Mouse (Mus musculus) embryonic facial prominence, embryonic 12.5 days (tissue): ENCODE data around the gene Esyt1. TPM values are rescaled to one million over a fixed set of nuclear protein-coding genes. Genes with fewer than 3 reads are reported as not detected.
"Not testable (repeated sequence)": the region's sequence is repeated elsewhere in the genome, so short reads cannot be mapped to it uniquely, and the experiment has no call there.

ENCODE experiments used
- ATAC-seq: fragments of 200-750 bp; cut with Nextera tagmentation; 2 replicates; pipeline ENCODE4 v1.8.0; 2017; ENCODE audit not compliant: insufficient number of reproducible peaks, insufficient read depth, low FRiP score, low TSS enrichment
- H3K27ac ChIP-seq: fragments of 300-500 bp; sonication (generic); 2 replicates; pipeline ENCODE4 v1.5.1; 2016; ENCODE audit warnings: mild to moderate bottlenecking
- H3K27me3 ChIP-seq: fragments of 300-500 bp; sonication (generic); 2 replicates; pipeline ENCODE4 v1.6.1; 2016; ENCODE audit warnings: mild to moderate bottlenecking, moderate library complexity
- H3K36me3 ChIP-seq: fragments of 300-500 bp; sonication (generic); 2 replicates; pipeline ENCODE4 v1.6.1; 2016; ENCODE audit warnings: mild to moderate bottlenecking
- H3K4me1 ChIP-seq: fragments of 300-500 bp; sonication (generic); 2 replicates; pipeline ENCODE4 v1.6.1; 2016
- H3K4me2 ChIP-seq: fragments of 300-500 bp; sonication (generic); replicated peaks from 2 replicates; pipeline ENCODE4 v1.6.1; 2016; ENCODE audit warnings: mild to moderate bottlenecking, moderate library complexity
- H3K4me3 ChIP-seq: fragments of 300-500 bp; sonication (generic); 2 replicates; pipeline ENCODE4 v1.5.1; 2016; ENCODE audit warnings: mild to moderate bottlenecking
- H3K9ac ChIP-seq: fragments of 300-500 bp; sonication (generic); 2 replicates; pipeline ENCODE4 v1.6.1; 2016; ENCODE audit warnings: mild to moderate bottlenecking, moderate library complexity
- H3K9me3 ChIP-seq: fragments of 300-500 bp; sonication (generic); 2 replicates; pipeline ENCODE4 v1.6.1; 2016; ENCODE audit warnings: mild to moderate bottlenecking, moderate library complexity
- WGBS: fragments of 180-500 bp; shearing (Covaris S2); methylation state at CpG from one replicate; pipeline ENCODE4 v1.1.7; 2016; 5-methylcytosine and 5-hydroxymethylcytosine counted together
- polyA plus RNA-seq: library from polyadenylated mRNA; unstranded; fragments of >200 nt; fragmentation: Nextera tagmentation; extraction: Ambion mirVana; gene quantifications from 2 replicates; pipeline ENCODE4 v1.2.1, GENCODE M21; 2016

Gene Esyt1
- polyA plus RNA-seq, 1 experiment from 2014 or later, result 29.2 TPM

DNA sequence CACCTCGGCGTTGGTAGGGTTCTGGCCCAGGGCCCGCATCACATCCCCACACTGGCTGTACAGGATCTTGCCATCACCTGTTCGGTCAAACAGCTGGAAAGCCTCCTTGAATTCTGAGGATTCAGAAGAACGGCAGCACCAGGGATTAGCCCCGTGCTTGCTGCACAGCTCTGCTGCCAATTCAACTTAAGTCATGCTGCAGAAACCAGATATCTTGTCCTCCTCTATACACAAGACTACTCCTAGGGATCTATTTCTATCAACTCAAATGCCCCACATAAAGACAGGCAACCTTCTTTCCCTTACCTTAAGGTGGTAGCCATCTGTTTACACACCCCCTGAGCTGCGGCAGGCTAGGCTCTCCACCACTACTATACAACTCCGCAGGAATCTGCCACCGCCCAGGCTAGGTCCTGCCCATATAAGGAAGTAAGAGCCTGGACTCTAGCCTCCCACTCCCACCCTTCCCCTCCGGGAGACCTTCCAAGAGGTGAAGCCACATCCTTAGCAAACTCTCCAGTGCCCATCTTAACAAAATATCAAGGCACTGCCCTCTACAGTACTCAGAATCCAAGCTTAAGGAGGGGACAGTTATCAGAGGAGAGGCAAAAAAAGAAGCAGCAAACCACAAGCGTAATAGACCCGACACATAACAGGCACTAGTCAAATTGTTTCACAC lies 32.9 kb downstream of the Esyt1 start:
- Histone ChIP-seq H3K27ac (peak overlapping the region; percentile 94), H3K4me1 (peaks cover 24% of the 10 kb centered on the region), H3K4me2 (peak overlapping the region; percentile 65), H3K9me3 (no peaks in the 10 kb centered on the region), H3K4me3 (peak overlapping the region; percentile 80), H3K9ac (peak overlapping the region; percentile 84), H3K27me3 (no peaks in the 10 kb centered on the region), H3K36me3 (peaks cover 43% of the 10 kb centered on the region)
- peak; percentile 54 for ATAC-seq
- 26% methylated on average over 12 of the region's 12 CpGs for WGBS

- peak overlapping the region; percentile 84 for H3K9ac ChIP-seq
- not testable (repeated sequence) for ATAC-seq, H3K9me3 ChIP-seq, H3K27me3 ChIP-seq
- peaks cover 24% of the 10 kb centered on the region for H3K4me1 ChIP-seq
- 73% methylated on average over 8 of the region's 8 CpGs for WGBS
- peaks cover 50% of the 10 kb centered on the region for H3K36me3 ChIP-seq
- peak overlapping the region; percentile 94; the same call in 1 of the 2 replicates for H3K27ac ChIP-seq
- peak overlapping the region; percentile 65 for H3K4me2 ChIP-seq
- peak overlapping the region; percentile 80 for H3K4me3 ChIP-seq
These were observed 33.6 kb downstream of the Esyt1 start for GRCm38 (mm10) chr10:128492051-128492450.

GRCm38 (mm10) chr10:128491495-128491894 lies 34.2 kb downstream of the Esyt1 start:
- no peaks in the 10 kb centered on the region for H3K9me3 ChIP-seq
- H3K27ac ChIP-seq, result peak overlapping the region; percentile 30; the same call in 1 of the 2 replicates
- H3K4me2 ChIP-seq, result peak overlapping the region; percentile 65
- WGBS, result 66% methylated on average over 6 of the region's 6 CpGs
- H3K4me1 ChIP-seq, result peaks cover 24% of the 10 kb centered on the region
- peaks cover 55% of the 10 kb centered on the region for H3K36me3 ChIP-seq
- H3K9ac ChIP-seq, result peak overlapping the region; percentile 27; the same call in 1 of the 2 replicates
- ATAC-seq, result no peak
- no peaks in the 10 kb centered on the region for H3K27me3 ChIP-seq
- peak overlapping the region; percentile 80 for H3K4me3 ChIP-seq

- H3K4me3 ChIP-seq, result peak overlapping the region; percentile 0; the same call in 1 of the 2 replicates
- H3K27me3 ChIP-seq, result no peaks in the 10 kb centered on the region
- H3K36me3 ChIP-seq, result peaks cover 61% of the 10 kb centered on the region
- no peak overlapping the region for H3K9ac ChIP-seq
- no peak overlapping the region for H3K4me2 ChIP-seq
- no peaks in the 10 kb centered on the region for H3K9me3 ChIP-seq
- ATAC-seq, result no peak
- peaks cover 24% of the 10 kb centered on the region for H3K4me1 ChIP-seq
- H3K27ac ChIP-seq, result no peak overlapping the region
- 48% methylated on average over 5 of the region's 5 CpGs for WGBS
These were observed 34.8 kb downstream of the Esyt1 start for GRCm38 (mm10) chr10:128490912-128491311.

GRCm38 (mm10) chr10:128490232-128490631 lies 35.4 kb downstream of the Esyt1 start:
- no peaks in the 10 kb centered on the region for H3K27me3 ChIP-seq
- H3K36me3 ChIP-seq, result peaks cover 67% of the 10 kb centered on the region
- H3K27ac ChIP-seq, result peak overlapping the region; percentile 56; the same call in 1 of the 2 replicates
- no peak for ATAC-seq
- H3K4me2 ChIP-seq, result no peak overlapping the region
- H3K4me3 ChIP-seq, result no peak overlapping the region; the same call in 1 of the 2 replicates
- H3K4me1 ChIP-seq, result peaks cover 24% of the 10 kb centered on the region
- no peak overlapping the region for H3K9ac ChIP-seq
- 69% methylated on average over 5 of the region's 5 CpGs for WGBS
- no peaks in the 10 kb centered on the region for H3K9me3 ChIP-seq

GRCm38 (mm10) chr10:128489785-128490184 lies 35.9 kb downstream of the Esyt1 start:
- H3K27me3 ChIP-seq, result no peaks in the 10 kb centered on the region
- peaks cover 20% of the 10 kb centered on the region for H3K4me1 ChIP-seq
- H3K27ac ChIP-seq, result peak overlapping the region; percentile 56; the same call in 1 of the 2 replicates
- H3K4me2 ChIP-seq, result no peak overlapping the region
- WGBS, result 55% methylated on average over 4 of the region's 4 CpGs
- H3K9me3 ChIP-seq, result no peaks in the 10 kb centered on the region
- peaks cover 68% of the 10 kb centered on the region for H3K36me3 ChIP-seq
- H3K9ac ChIP-seq, result no peak overlapping the region
- ATAC-seq, result no peak
- no peak overlapping the region for H3K4me3 ChIP-seq

DNA sequence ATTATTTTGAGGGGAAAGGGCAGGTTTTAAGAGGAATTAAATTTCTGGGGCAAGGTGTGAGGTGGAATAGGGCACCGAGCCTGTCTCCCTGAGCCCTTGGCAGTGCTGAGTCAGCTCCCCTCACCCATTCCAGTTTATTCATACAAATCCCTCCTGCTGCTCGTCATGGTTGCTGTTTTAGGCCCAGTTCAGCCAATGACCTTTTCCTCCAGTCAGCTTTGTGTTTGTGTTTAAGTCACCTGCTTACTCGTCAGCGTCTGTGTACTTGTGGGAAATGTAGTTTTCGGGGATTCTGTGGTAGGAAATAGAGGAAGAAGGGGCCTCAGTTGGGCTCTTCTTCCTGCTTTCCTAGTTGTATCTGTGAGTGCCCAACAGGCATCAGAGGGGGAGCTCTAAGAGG lies 36.3 kb downstream of the Esyt1 start:
- Histone ChIP-seq H3K27ac (peak overlapping the region; percentile 56; the same call in 1 of the 2 replicates), H3K36me3 (peaks cover 71% of the 10 kb centered on the region)
- no peak for ATAC-seq

GRCm38 (mm10) chr10:128488776-128489175 lies 36.9 kb downstream of the Esyt1 start:
- Histone ChIP-seq H3K4me3 (no peak overlapping the region), H3K9me3 (no peaks in the 10 kb centered on the region), H3K4me1 (peaks cover 17% of the 10 kb centered on the region), H3K4me2 (no peak overlapping the region), H3K9ac (no peak overlapping the region), H3K36me3 (peaks cover 77% of the 10 kb centered on the region), H3K27ac (no peak overlapping the region), H3K27me3 (no peaks in the 10 kb centered on the region)
- no peak for ATAC-seq
- 77% methylated on average over 4 of the region's 4 CpGs for WGBS

More for the DNA sequence above, 36.3 kb downstream of the Esyt1 start:
- Histone ChIP-seq H3K4me1 (peaks cover 17% of the 10 kb centered on the region), H3K27me3 (no peaks in the 10 kb centered on the region), H3K4me3 (no peak overlapping the region), H3K4me2 (no peak overlapping the region), H3K9ac (no peak overlapping the region), H3K9me3 (no peaks in the 10 kb centered on the region)
- WGBS, result 64% methylated on average over 5 of the region's 5 CpGs

DNA sequence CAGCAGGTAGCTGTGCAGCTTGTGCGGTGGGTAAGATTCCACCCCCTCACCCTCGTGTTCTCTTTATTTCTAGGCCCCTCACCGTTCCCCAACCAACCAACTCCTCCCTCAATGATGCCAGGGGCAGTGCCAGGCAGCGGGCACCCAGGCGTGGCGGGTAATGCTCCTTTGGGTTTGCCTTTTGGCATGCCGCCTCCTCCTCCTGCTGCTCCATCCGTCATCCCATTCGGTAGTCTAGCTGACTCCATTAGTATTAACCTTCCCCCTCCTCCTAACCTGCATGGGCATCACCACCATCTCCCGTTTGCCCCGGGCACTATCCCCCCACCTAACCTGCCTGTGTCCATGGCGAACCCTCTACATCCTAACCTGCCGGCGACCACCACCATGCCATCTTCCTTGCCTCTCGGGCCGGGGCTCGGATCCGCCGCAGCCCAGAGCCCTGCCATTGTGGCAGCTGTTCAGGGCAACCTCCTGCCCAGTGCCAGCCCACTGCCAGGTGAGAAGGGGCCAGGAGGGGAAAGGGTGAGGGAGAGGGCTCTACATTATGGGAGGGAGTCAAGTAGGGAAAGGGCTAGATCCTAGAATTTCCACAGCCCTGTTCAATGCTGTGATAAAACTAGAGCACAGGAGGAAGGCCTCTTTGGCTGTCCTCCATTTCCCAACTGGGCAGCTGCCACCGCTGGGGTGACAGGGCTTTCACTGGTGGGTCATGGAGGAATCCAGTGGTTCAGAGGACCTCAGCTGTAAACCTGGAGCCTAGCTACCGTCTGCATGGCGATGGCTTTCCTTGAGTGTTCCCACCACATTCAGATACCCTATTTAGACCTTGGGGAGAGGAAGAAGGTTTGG lies 37.6 kb downstream of the Esyt1 start:
- no peak overlapping the region for H3K27ac ChIP-seq
- no peaks in the 10 kb centered on the region for H3K9me3 ChIP-seq
- peaks cover 17% of the 10 kb centered on the region for H3K4me1 ChIP-seq
- ATAC-seq, result no peak
- H3K4me3 ChIP-seq, result no peak overlapping the region
- no peak overlapping the region for H3K4me2 ChIP-seq
- peaks cover 84% of the 10 kb centered on the region for H3K36me3 ChIP-seq
- no peaks in the 10 kb centered on the region for H3K27me3 ChIP-seq
- WGBS, result 93% methylated on average over 22 of the region's 22 CpGs
- no peak overlapping the region for H3K9ac ChIP-seq

DNA sequence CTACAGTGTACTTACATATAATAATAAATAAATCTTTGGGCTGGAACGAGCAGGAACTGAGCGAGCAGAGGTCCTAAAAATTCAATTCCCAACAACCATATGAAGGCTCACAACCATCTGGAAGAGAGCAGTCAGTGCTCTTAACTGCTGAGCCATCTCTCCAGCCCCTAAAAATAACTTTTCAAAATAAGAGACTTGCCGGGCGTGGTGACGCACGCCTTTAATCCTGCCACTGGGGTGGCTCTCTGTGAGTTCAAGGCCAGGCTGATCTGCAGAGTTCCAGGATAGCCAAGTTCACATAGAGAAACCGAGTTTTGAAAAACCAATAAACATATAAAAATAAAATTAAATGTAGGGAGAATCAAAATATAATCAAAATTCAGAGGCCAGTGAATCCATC lies 39.3 kb downstream of the Esyt1 start:
- H3K36me3 ChIP-seq, result peaks cover 95% of the 10 kb centered on the region
- no peaks in the 10 kb centered on the region for H3K9me3 ChIP-seq
- H3K4me3 ChIP-seq, result no peak overlapping the region
- ATAC-seq, result no peak
- 91% methylated on average over 7 of the region's 7 CpGs for WGBS
- no peak overlapping the region for H3K9ac ChIP-seq
- H3K4me2 ChIP-seq, result no peak overlapping the region
- no peak overlapping the region for H3K27ac ChIP-seq
- no peaks in the 10 kb centered on the region for H3K27me3 ChIP-seq
- H3K4me1 ChIP-seq, result peaks cover 7% of the 10 kb centered on the region

GRCm38 (mm10) chr10:128474366-128474765 lies 51.3 kb downstream of the Esyt1 start:
- H3K4me3 ChIP-seq, result no peak overlapping the region
- no peak for ATAC-seq
- H3K36me3 ChIP-seq, result peaks cover 93% of the 10 kb centered on the region
- no peak overlapping the region for H3K27ac ChIP-seq
- H3K4me2 ChIP-seq, result no peak overlapping the region
- H3K4me1 ChIP-seq, result no peaks in the 10 kb centered on the region
- H3K27me3 ChIP-seq, result no peaks in the 10 kb centered on the region
- no peaks in the 10 kb centered on the region for H3K9me3 ChIP-seq
- 91% methylated on average over 12 of the region's 12 CpGs for WGBS
- H3K9ac ChIP-seq, result no peak overlapping the region
